8 mouse cellular contexts compared by ENCODE assay signal in the genomic region with DNA sequence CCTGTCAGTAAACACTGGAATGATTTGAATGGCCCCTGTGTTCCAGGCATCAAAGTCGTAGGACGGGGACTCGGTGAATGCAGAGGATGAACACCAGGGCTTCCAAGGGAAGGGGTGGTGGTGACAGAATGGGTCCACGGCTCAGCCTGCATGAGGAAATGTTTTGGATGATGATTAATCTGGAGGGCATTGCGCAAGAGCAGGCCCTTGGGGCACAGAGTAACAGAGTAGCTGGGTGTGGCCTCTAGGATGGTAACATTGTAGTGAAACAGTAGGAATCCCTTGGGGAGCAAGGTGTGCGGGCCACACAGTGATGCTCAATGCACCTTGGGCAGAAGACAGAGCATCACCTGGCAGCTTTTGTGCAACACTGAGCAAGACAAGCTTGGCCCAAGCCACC.
DNase-seq lines count a peak whose midpoint lies in the region; ATAC-seq and TF ChIP-seq lines count a peak whose summit lies in the region.

No protein-coding gene starts in this region.

- DNase-seq in hindbrain, embryonic 10.5 days (ENCODE audit: low spot score) = no peak
- DNase-seq in hindbrain, postnatal 0 days (ENCODE audit: low spot score) = no peak
- DNase-seq in adrenal gland, postnatal 14 days = peak; percentile 33
- peak; percentile 84 for DNase-seq in kidney, adult 2 months
- DNase-seq in lung, adult 2 months = peak; percentile 45
- no peak for DNase-seq in limb, embryonic 10.5 days (ENCODE audit: low spot score)
- no peak for DNase-seq in right cerebral cortex, postnatal 4 days

- H3K4me1 ChIP-seq in hindbrain, embryonic 10.5 days (replicated peaks) = peaks cover 16% of the 10 kb centered on the region
- peaks cover 11% of the 10 kb centered on the region for H3K4me1 ChIP-seq in hindbrain, postnatal 0 days (ENCODE audit: insufficient read depth, low read length)
- H3K4me1 ChIP-seq in kidney, adult 2 months (ENCODE audit: control insufficient read depth, insufficient read depth, low read length) = no peaks in the 10 kb centered on the region
- H3K4me1 ChIP-seq in lung, adult 2 months (ENCODE audit: control insufficient read depth, insufficient read depth, low read length) = no peaks in the 10 kb centered on the region
- H3K4me1 ChIP-seq in limb, embryonic 10.5 days = peaks cover 4% of the 10 kb centered on the region; the same call in 1 of the 2 replicates

- H3K27me3 ChIP-seq in hindbrain, embryonic 10.5 days (ENCODE audit: insufficient read depth, poor library complexity, severe bottlenecking) = 0 out of 2 replicates have a peak, but pooled peaks cover 5% of the 10 kb centered on the region
- H3K27me3 ChIP-seq in hindbrain, postnatal 0 days (ENCODE audit: insufficient read depth, low read length) = no peaks in the 10 kb centered on the region
- H3K27me3 ChIP-seq in kidney, adult 2 months (replicated peaks; ENCODE audit: control insufficient read depth, insufficient read depth, low read length) = no peaks in the 10 kb centered on the region
- 0 out of 2 replicates have a peak, but pooled peaks cover 9% of the 10 kb centered on the region for H3K27me3 ChIP-seq in limb, embryonic 10.5 days (ENCODE audit: low read depth, poor library complexity, severe bottlenecking)

- H3K4me2 ChIP-seq in hindbrain, postnatal 0 days (ENCODE audit: low read depth, low read length) = no peak overlapping the region

- no peak overlapping the region for H3K4me3 ChIP-seq in hindbrain, embryonic 10.5 days
- H3K4me3 ChIP-seq in hindbrain, postnatal 0 days (ENCODE audit: low read length) = no peak overlapping the region
- H3K4me3 ChIP-seq in kidney, adult 2 months (ENCODE audit: insufficient read depth, low read depth, low read length) = no peak overlapping the region
- H3K4me3 ChIP-seq in lung, adult 2 months (replicated peaks; ENCODE audit: extremely low read depth, low read depth, low read length) = no peak overlapping the region
- H3K4me3 ChIP-seq in limb, embryonic 10.5 days = no peak overlapping the region

- H3K9me3 ChIP-seq in hindbrain, embryonic 10.5 days = no peaks in the 10 kb centered on the region
- no peaks in the 10 kb centered on the region for H3K9me3 ChIP-seq in hindbrain, postnatal 0 days (ENCODE audit: low read length)
- H3K9me3 ChIP-seq in limb, embryonic 10.5 days (replicated peaks) = no peaks in the 10 kb centered on the region

- TF ChIP-seq CTCF in hindbrain, postnatal 0 days (IDR thresholded peaks at IDR 0.05; ENCODE audit: low read depth) = no peak
- no peak for TF ChIP-seq CTCF in kidney, adult 2 months (conservative IDR thresholded peaks at IDR 0.05; ENCODE audit: insufficient read depth, insufficient read length, low read depth, low read length)
- TF ChIP-seq CTCF in lung, adult 2 months (IDR thresholded peaks at IDR 0.05; ENCODE audit: insufficient read depth, low read length) = no peak

- no peak overlapping the region for H3K9ac ChIP-seq in hindbrain, postnatal 0 days (replicated peaks; ENCODE audit: low read length)

- ATAC-seq in hindbrain, postnatal 0 days = no peak
- ATAC-seq in erythroid progenitor cell, adult 5-6 weeks (replicated peaks; ENCODE audit: low FRiP score, poor library complexity, severe bottlenecking) = no peak

- H3K27ac ChIP-seq in hindbrain, embryonic 10.5 days = peak overlapping the region; percentile 62; the same call in 1 of the 2 replicates
- H3K27ac ChIP-seq in hindbrain, postnatal 0 days = no peak overlapping the region
- no peak overlapping the region for H3K27ac ChIP-seq in kidney, adult 2 months (ENCODE audit: insufficient read depth, low read depth, low read length)
- no peak overlapping the region for H3K27ac ChIP-seq in limb, embryonic 10.5 days

- TF ChIP-seq POLR2A in kidney, adult 2 months (IDR thresholded peaks at IDR 0.05; ENCODE audit: low read depth, low read length) = no peak
- no peak for TF ChIP-seq POLR2A in lung, adult 2 months (IDR thresholded peaks at IDR 0.05; ENCODE audit: borderline replicate concordance, extremely low read depth, low read depth, low read length)

- no peaks in the 10 kb centered on the region for H3K36me3 ChIP-seq in hindbrain, embryonic 10.5 days
- H3K36me3 ChIP-seq in hindbrain, postnatal 0 days (ENCODE audit: insufficient read depth, low read length) = no peaks in the 10 kb centered on the region
- no peaks in the 10 kb centered on the region for H3K36me3 ChIP-seq in kidney, adult 2 months (ENCODE audit: control insufficient read depth, insufficient read depth, low read length)
- H3K36me3 ChIP-seq in limb, embryonic 10.5 days = no peaks in the 10 kb centered on the region

- WGBS in hindbrain, embryonic 10.5 days = 78% methylated on average over 6 of the region's 6 CpGs
- 75% methylated on average over 6 of the region's 6 CpGs for WGBS in hindbrain, postnatal 0 days
- 48% methylated on average over 6 of the region's 6 CpGs for WGBS in kidney, adult 2 months
- 32% methylated on average over 6 of the region's 6 CpGs for WGBS in lung, adult 2 months
- 63% methylated on average over 6 of the region's 6 CpGs for WGBS in limb, embryonic 10.5 days

Comparison
In these comparisons a context has a peak if more than half of its experiments do, and no peak if none do; other contexts are left out.
1. DNase-seq: peak in adrenal gland, postnatal 14 days (single experiment), kidney, adult 2 months (single experiment) and lung, adult 2 months (single experiment); none in hindbrain, embryonic 10.5 days (single experiment), hindbrain, postnatal 0 days (single experiment), limb, embryonic 10.5 days (single experiment) and right cerebral cortex, postnatal 4 days (single experiment).